Mouse (Mus musculus): ENCODE results near the gene Apobec2.
"Not testable (repeated sequence)": the region's sequence is repeated elsewhere in the genome, so short reads cannot be mapped to it uniquely, and the experiment has no call there.

The Apobec2 gene

GRCm38 (mm10) chr17:48432158-48432980 lies at the start of gene Apobec2:
Apobec2 (minus strand) TSS chr17:48432930.
- DNase-seq = no peak

- no peak for DNase-seq
These were observed 47.2 kb upstream of the Apobec2 start for GRCm38 (mm10) chr17:48479952-48480351.

GRCm38 (mm10) chr17:48475444-48475843 lies 42.7 kb upstream of the Apobec2 start:
- no peak for DNase-seq

- not testable (repeated sequence) for DNase-seq
These were observed 41.6 kb upstream of the Apobec2 start for GRCm38 (mm10) chr17:48474282-48474681.

- DNase-seq = peak; percentile 79
These were observed 34.9 kb upstream of the Apobec2 start for GRCm38 (mm10) chr17:48467395-48468231.

GRCm38 (mm10) chr17:48466769-48467394 lies 34.2 kb upstream of the Apobec2 start:
- DNase-seq = peak; percentile 26

- no peak for DNase-seq
These were observed 30.7 kb upstream of the Apobec2 start for GRCm38 (mm10) chr17:48463391-48463790.

GRCm38 (mm10) chr17:48462096-48462495 lies 29.4 kb upstream of the Apobec2 start:
- no peak for DNase-seq

- no peak for DNase-seq
These were observed 25.4 kb upstream of the Apobec2 start for GRCm38 (mm10) chr17:48457971-48458653.

- no peak for DNase-seq
These were observed 23.2 kb upstream of the Apobec2 start for GRCm38 (mm10) chr17:48455955-48456354.

- DNase-seq = no peak
These were observed 22.0 kb upstream of the Apobec2 start, which contains the start of gene Unc5cl for GRCm38 (mm10) chr17:48454688-48455087. Unc5cl (plus strand) TSS chr17:48454901.

GRCm38 (mm10) chr17:48454190-48454589 lies 21.5 kb upstream of the Apobec2 start:
- DNase-seq = no peak

- DNase-seq = no peak
These were observed 20.8 kb upstream of the Apobec2 start for GRCm38 (mm10) chr17:48453489-48453888.

GRCm38 (mm10) chr17:48451753-48452444 lies 19.2 kb upstream of the Apobec2 start:
- DNase-seq = no peak

GRCm38 (mm10) chr17:48451353-48451675 lies 18.6 kb upstream of the Apobec2 start, which contains the start of gene Tspo2:
Tspo2 (minus strand) TSS chr17:48451522.
- no peak for DNase-seq

- DNase-seq = no peak
These were observed 18.1 kb upstream of the Apobec2 start for GRCm38 (mm10) chr17:48450666-48451352.

- no peak for DNase-seq
These were observed 14.9 kb upstream of the Apobec2 start for GRCm38 (mm10) chr17:48447675-48448074.

GRCm38 (mm10) chr17:48443542-48444145 lies 10.9 kb upstream of the Apobec2 start:
- no peak for DNase-seq

GRCm38 (mm10) chr17:48442745-48443457 lies 10.2 kb upstream of the Apobec2 start:
- no peak for DNase-seq

GRCm38 (mm10) chr17:48437421-48437911 lies 4.7 kb upstream of the Apobec2 start:
- no peak for DNase-seq
